Mouse (Mus musculus) thymus, postnatal 14 days (tissue): ENCODE results near the gene Hnrnph1.

Experiments
- DNase-seq: peaks from one replicate; pipeline ENCODE4 v3.0.0; 2021

Gene Hnrnph1

GRCm38 (mm10) chr11:50415563-50416241 lies 38.9 kb downstream of the Hnrnph1 start:
- no peak for DNase-seq

- no peak for DNase-seq
Measured at GRCm38 (mm10) chr11:50417856-50418255, 41.1 kb downstream of the Hnrnph1 start.

- DNase-seq, result no peak
Measured at GRCm38 (mm10) chr11:50421461-50421860, 44.7 kb downstream of the Hnrnph1 start.

GRCm38 (mm10) chr11:50421934-50422780 lies 45.4 kb downstream of the Hnrnph1 start:
- peak; percentile 50 for DNase-seq

GRCm38 (mm10) chr11:50426056-50426455 lies 49.3 kb downstream of the Hnrnph1 start:
- no peak for DNase-seq

GRCm38 (mm10) chr11:50430277-50431133 lies 53.7 kb downstream of the Hnrnph1 start, which contains the start of gene Rufy1:
TSS of gene Rufy1 (minus strand) at chr11:50431125.
- DNase-seq, result peak; percentile 84

GRCm38 (mm10) chr11:50431134-50432068 lies 54.6 kb downstream of the Hnrnph1 start:
- peak; percentile 18 for DNase-seq

GRCm38 (mm10) chr11:50432069-50432440 lies 55.3 kb downstream of the Hnrnph1 start:
- no peak for DNase-seq

- DNase-seq, result no peak
Measured at GRCm38 (mm10) chr11:50432896-50433295, 56.1 kb downstream of the Hnrnph1 start.
